Mouse (Mus musculus) midbrain, embryonic 13.5 days (tissue): ENCODE data around the gene Eef1akmt4. TPM values are rescaled to one million over a fixed set of nuclear protein-coding genes. Genes with fewer than 3 reads are reported as not detected.
A peak's percentile ranks its signal among the peaks of the same experiment; 100 is the strongest.

ENCODE experiments used
- ATAC-seq: fragments of 200-750 bp; cut with Nextera tagmentation; 2 replicates; pipeline ENCODE4 v1.8.0; 2017; ENCODE audit warnings: mild to moderate bottlenecking, moderate TSS enrichment, moderate library complexity
- H3K27ac ChIP-seq: fragments of 300-500 bp; sonication (generic); 2 replicates; pipeline ENCODE4 v1.5.1; 2015; ENCODE audit warnings: inconsistent platforms, mild to moderate bottlenecking, moderate library complexity
- H3K27me3 ChIP-seq: fragments of 300-500 bp; sonication (generic); 2 replicates; pipeline ENCODE4 v1.6.1; 2015; ENCODE audit warnings: mild to moderate bottlenecking, inconsistent platforms
- H3K36me3 ChIP-seq: fragments of 300-500 bp; sonication (generic); 2 replicates; pipeline ENCODE4 v1.6.1; 2015; ENCODE audit warnings: mild to moderate bottlenecking, inconsistent platforms
- H3K4me1 ChIP-seq: fragments of 300-500 bp; sonication (generic); replicated peaks from 2 replicates; pipeline ENCODE4 v1.6.1; 2015; ENCODE audit warnings: inconsistent platforms
- H3K4me2 ChIP-seq: fragments of 300-500 bp; sonication (generic); replicated peaks from 2 replicates; pipeline ENCODE4 v1.6.1; 2015; ENCODE audit warnings: moderate library complexity, mild to moderate bottlenecking, inconsistent platforms
- H3K4me3 ChIP-seq: fragments of 300-500 bp; sonication (generic); replicated peaks from 2 replicates; pipeline ENCODE4 v1.5.1; 2015; ENCODE audit warnings: mild to moderate bottlenecking, inconsistent platforms
- H3K9ac ChIP-seq: fragments of 300-500 bp; sonication (generic); replicated peaks from 2 replicates; pipeline ENCODE4 v1.6.1; 2015; ENCODE audit warnings: mild to moderate bottlenecking, inconsistent platforms
- H3K9me3 ChIP-seq: fragments of 300-500 bp; sonication (generic); 2 replicates; pipeline ENCODE4 v1.6.1; 2016; ENCODE audit warnings: mild to moderate bottlenecking, inconsistent platforms
- WGBS: fragments of 180-500 bp; shearing (Covaris S2); methylation state at CpG from one replicate; pipeline ENCODE4 v1.1.7; 2015; 5-methylcytosine and 5-hydroxymethylcytosine counted together
- polyA plus RNA-seq: library from polyadenylated mRNA; unstranded; fragments of >200 nt; fragmentation: Nextera tagmentation; extraction: Ambion mirVana; gene quantifications from 2 replicates; pipeline ENCODE4 v1.2.1, GENCODE M21; 2015

Eef1akmt4 gene
- 14.9 and 15.1 TPM in 2 replicates for polyA plus RNA-seq

DNA sequence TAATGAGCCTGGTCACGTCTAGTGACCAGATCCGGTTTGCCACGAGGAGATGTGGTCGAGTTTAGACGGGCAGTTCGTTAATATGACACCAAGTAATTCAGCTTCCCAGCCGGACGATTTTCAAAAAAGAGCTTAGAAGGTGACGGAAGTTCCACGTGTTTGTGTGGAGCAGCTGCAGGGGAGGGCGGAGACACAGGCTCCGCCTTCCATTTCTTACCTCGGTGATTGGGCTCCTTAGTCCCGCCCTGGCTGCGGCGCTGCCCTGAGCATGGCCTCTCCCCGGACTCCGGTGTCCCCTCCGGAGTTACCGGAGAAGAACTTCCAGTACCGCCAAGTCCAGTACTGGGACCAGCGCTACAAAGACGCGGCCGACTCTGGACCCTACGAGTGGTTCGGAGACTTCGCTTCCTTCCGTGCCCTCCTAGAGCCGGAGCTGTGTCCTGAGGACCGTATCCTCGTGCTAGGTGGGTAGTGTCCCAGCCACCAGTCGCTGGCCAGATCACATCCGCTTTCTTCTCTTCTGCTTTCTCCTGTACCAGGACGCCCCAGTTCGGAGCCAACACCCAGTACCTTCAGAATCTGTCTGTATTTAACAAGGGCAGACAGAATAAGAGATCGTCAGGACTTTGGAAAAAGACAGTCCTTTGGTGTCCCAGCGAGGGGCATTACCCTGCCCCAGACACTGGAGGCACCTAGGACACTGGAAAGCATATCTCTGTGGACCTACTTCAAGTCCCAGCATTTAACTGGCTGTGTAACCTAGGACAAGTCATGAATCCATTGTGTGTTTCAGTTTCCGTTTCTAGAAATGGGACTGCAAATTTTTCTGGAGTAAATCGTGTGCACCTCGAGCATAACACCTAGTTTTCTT is at the start of gene Eef1akmt4, which contains the start of the genes Gm49333 and Alg3:
Eef1akmt4 (plus strand) TSS at position 237 of the 871 bp plus-strand sequence.
Gm49333 (plus strand) TSS at position 254 of the 871 bp plus-strand sequence.
Alg3 (minus strand) TSS at position 379 of the 871 bp plus-strand sequence.
- H3K4me2 ChIP-seq: peak within 1 kb of the TSS; percentile 91
- no peaks in the 10 kb centered on the region for H3K9me3 ChIP-seq
- H3K36me3 ChIP-seq: peaks cover 17% of the 10 kb centered on the region
- peak within 1 kb of the TSS; percentile 86 for H3K9ac ChIP-seq
- 2% methylated on average over 41 of the region's 41 CpGs for WGBS
- H3K27ac ChIP-seq: peak within 1 kb of the TSS; percentile 86
- peaks cover 32% of the 10 kb centered on the region for H3K4me1 ChIP-seq
- peak within 1 kb of the TSS; percentile 69 for H3K4me3 ChIP-seq
- H3K27me3 ChIP-seq: no peaks in the 10 kb centered on the region
- peak; percentile 96 for ATAC-seq

DNA sequence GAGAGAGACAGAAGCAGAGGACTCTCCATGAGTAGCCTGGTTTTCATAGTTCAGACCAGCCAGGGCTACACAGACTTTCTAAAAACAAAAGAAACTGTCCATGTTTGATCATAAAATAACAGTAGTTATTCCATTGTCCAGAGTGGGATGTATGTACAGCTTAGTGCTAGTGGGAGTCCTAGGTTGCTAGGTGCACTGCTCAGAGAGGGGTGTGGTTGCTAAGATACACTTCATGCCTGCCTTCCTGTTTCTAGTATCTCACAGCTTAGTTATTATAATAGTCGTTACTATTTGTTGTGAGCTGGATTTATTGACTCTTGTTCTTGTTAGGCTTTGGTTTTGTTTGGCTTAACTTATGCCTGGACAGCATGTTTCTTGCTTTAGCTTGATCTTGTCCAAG is 46.3 kb upstream of the Eef1akmt4 start:
- H3K4me1 ChIP-seq: no peaks in the 10 kb centered on the region
- no peak overlapping the region for H3K9ac ChIP-seq
- H3K27ac ChIP-seq: no peak overlapping the region
- no peaks in the 10 kb centered on the region for H3K9me3 ChIP-seq
- H3K4me2 ChIP-seq: no peak overlapping the region
- H3K27me3 ChIP-seq: no peaks in the 10 kb centered on the region
- no peak for ATAC-seq
- peaks cover 32% of the 10 kb centered on the region for H3K36me3 ChIP-seq
- WGBS: 44% methylated on average over 1 of the region's 1 CpGs
- H3K4me3 ChIP-seq: no peak overlapping the region

DNA sequence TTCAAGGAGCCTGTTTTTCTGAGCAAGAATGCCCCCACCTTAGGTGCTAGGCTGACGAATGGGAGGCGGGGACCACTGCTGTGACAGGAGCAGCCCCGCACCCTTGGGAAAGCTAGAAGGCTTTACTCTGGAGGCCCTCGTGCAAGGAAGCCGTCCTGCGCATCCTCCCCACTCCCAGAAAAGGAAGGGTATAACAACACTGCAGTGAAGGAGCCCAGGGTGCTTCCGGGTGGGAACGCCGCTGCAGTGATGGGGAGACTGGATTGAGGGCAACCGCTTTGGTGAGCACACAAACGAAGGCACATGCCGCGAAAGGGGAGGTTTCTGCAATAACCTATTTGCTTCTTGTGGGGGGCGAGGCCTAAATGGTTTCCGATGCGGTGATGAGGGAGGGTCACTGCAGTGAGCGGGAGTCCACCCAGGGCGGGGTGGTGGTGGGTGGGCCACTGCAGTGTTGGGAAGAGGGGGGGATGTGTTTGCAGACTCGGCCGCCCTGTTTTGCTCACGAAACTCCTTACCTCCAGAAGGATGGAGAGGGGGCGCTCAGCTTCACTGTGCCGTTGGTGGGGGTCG is 21.9 kb upstream of the Eef1akmt4 start, which contains the start of gene Vwa5b2:
Vwa5b2 (plus strand) TSS at position 106 of the 573 bp plus-strand sequence.
- Histone ChIP-seq H3K4me3 (peak within 1 kb of the TSS; percentile 61), H3K4me1 (peaks cover 23% of the 10 kb centered on the region), H3K9me3 (no peaks in the 10 kb centered on the region), H3K27me3 (peaks cover 58% of the 10 kb centered on the region), H3K36me3 (no peaks in the 10 kb centered on the region), H3K9ac (peak within 1 kb of the TSS; percentile 73), H3K27ac (0 out of 2 replicates have a peak within 1 kb of the TSS, but pooled peaks have one; percentile 42), H3K4me2 (peak within 1 kb of the TSS; percentile 91)
- ATAC-seq: peak; percentile 84
- WGBS: under 1% methylated on average over 24 of the region's 24 CpGs

DNA sequence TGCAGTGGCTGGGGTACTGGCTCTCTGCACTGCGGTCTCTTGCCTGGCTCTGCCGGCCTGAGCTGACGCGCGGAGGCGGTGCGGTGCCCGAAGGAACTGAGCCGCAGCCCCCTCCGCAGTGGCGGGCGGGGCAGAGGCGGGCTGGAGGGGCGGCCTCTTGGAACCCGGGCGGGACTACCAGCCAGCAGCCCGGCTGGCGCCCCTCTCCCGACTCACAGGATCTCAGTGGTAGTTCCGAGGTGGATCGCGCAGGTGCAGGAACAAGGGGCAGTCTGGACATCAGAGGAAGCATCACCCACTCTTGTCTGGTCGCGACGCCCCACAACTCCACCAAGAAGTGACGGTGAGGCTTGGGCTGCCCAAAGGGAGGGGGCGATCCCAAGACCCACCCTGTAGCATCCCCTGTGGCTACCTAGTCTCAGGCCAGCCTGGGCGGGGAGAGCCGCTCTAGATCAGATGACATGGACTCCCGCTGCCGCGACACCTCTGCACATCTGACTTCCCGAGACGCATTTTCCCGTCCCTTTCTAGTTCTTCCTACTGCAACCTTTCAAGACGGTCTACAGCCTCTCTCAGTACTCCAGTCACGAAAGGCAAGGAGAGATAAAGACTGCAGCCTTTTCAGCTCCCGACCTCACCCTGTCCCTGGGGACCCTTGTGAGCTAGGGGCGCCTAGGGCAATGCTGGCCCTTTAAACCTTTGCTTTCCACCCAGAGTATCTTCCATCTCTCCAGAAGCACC is 21.3 kb upstream of the Eef1akmt4 start:
- peak; percentile 89 for ATAC-seq
- Histone ChIP-seq H3K4me2 (peak overlapping the region; percentile 91), H3K4me1 (peaks cover 23% of the 10 kb centered on the region), H3K4me3 (peak overlapping the region; percentile 61), H3K36me3 (no peaks in the 10 kb centered on the region), H3K9me3 (no peaks in the 10 kb centered on the region), H3K27me3 (peaks cover 58% of the 10 kb centered on the region), H3K9ac (peak overlapping the region; percentile 73), H3K27ac (0 out of 2 replicates have a peak overlapping the region, but pooled peaks have one; percentile 42)
- under 1% methylated on average over 39 of the region's 39 CpGs for WGBS

DNA sequence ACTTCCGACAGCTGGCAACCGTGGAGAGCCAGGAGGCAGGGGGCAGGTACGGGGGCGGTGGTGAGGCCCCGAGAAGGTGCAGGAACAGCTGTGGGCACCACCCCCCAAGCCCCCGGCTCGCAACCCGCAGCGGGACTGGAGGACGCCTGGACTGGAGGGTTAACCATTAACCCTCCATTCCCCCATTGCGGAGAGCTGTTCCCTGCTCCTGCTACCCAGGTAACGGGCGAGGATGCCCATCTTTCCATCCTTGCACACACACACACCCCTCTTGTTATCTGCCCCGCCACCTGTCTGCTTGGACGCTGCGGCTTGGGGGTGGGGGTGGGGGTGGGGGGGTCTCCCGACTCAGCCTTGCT is 20.7 kb upstream of the Eef1akmt4 start:
- H3K36me3 ChIP-seq: no peaks in the 10 kb centered on the region
- no peak; the same call in 1 of the 2 replicates for ATAC-seq
- peak overlapping the region; percentile 61 for H3K4me3 ChIP-seq
- H3K4me2 ChIP-seq: peak overlapping the region; percentile 91
- WGBS: under 1% methylated on average over 17 of the region's 17 CpGs
- no peaks in the 10 kb centered on the region for H3K9me3 ChIP-seq
- peak overlapping the region; percentile 73 for H3K9ac ChIP-seq
- H3K27me3 ChIP-seq: peaks cover 64% of the 10 kb centered on the region
- H3K4me1 ChIP-seq: peaks cover 23% of the 10 kb centered on the region
- H3K27ac ChIP-seq: no peak overlapping the region

DNA sequence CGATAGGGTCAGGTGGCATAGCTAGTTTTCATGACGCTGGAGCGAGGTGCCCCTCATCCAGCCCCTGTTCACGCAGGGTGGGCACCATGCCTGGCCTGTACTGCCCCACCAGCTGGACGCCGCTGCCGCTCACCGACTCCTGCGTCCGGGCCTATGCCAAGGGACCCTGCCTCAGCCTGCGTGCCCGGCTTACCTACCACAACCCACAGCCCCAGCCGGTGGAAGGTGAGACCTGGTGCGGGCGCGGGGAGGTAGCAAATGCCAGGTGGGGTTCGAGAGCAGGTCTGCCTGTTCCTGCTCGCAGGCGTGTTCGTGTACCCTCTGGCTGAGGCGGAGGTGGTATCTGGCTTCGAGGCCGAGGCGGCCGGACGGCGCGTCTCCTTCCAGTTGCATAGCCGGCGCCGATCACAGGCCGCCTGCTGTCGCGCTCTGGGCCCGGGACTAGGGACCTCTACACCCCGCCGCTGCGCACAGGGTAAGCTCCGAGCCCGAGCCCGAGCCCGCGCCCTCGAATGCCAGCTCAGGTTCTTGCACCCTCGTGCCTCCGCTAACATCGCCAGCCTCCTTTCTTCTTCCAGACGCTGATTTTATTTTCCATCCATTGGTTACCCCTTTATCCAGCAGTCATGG is 20.2 kb upstream of the Eef1akmt4 start:
- no peaks in the 10 kb centered on the region for H3K36me3 ChIP-seq
- peak overlapping the region; percentile 91 for H3K4me2 ChIP-seq
- 3% methylated on average over 48 of the region's 48 CpGs for WGBS
- H3K9me3 ChIP-seq: no peaks in the 10 kb centered on the region
- peak; percentile 10; the same call in 1 of the 2 replicates for ATAC-seq
- peaks cover 23% of the 10 kb centered on the region for H3K4me1 ChIP-seq
- H3K27me3 ChIP-seq: peaks cover 64% of the 10 kb centered on the region
- H3K4me3 ChIP-seq: peak overlapping the region; percentile 61
- no peak overlapping the region for H3K27ac ChIP-seq
- H3K9ac ChIP-seq: peak overlapping the region; percentile 73

DNA sequence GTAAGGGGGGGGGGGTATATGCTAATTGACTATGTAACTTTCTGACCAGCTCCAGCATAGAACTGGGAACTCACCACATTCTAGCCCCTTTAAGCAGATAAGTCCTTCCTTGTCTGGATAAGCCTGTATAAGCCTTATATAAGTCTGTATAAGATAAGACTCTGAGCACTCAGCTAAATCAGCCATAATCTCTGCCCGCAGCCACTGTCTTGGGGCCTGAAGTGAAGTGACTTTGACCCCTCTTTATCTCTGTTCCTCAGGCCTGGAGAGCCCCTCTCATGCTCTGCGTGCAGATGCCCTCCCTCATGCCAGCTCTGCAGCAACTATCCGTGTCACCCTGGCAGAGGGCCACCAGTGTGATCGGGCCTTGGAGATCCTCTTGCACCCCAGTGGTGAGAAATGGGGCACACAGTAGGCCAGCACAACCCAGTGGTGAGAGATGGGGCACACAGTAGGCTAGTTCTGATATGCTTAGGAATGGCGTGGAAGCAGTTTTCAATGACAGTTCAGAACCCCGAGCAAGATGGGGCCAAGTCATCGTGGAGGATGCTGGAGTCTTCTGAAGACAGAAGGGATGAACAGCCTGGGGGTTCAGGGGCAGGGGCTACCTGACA is 16.2 kb upstream of the Eef1akmt4 start:
- ATAC-seq: no peak
- H3K36me3 ChIP-seq: no peaks in the 10 kb centered on the region
- peaks cover 14% of the 10 kb centered on the region for H3K4me1 ChIP-seq
- H3K9ac ChIP-seq: no peak overlapping the region
- H3K4me2 ChIP-seq: no peak overlapping the region
- H3K27ac ChIP-seq: no peak overlapping the region
- no peak overlapping the region for H3K4me3 ChIP-seq
- WGBS: 82% methylated on average over 7 of the region's 7 CpGs
- H3K27me3 ChIP-seq: peaks cover 51% of the 10 kb centered on the region
- no peaks in the 10 kb centered on the region for H3K9me3 ChIP-seq

DNA sequence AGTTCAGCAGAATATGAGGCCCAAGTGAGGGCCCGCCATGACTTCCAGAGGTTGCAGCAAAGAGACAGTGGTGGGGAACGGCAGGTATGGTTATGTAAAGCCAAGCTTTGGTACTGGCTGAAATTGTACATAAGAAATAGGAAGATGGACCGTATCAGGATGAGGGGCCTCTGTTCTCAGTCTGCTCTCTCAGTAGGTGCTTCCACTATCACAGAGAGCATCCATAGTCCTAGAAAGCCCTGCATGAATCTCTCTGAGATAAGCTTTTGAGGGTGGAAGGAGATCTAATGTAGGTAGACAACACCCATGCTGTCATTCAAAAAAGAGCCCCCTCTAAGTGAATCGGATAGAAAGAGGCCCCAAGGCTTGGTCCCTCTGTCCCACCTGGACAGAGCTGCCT is 15.7 kb upstream of the Eef1akmt4 start:
- peaks cover 8% of the 10 kb centered on the region for H3K4me1 ChIP-seq
- H3K4me3 ChIP-seq: no peak overlapping the region
- H3K27ac ChIP-seq: no peak overlapping the region
- H3K4me2 ChIP-seq: no peak overlapping the region
- H3K9ac ChIP-seq: no peak overlapping the region
- no peaks in the 10 kb centered on the region for H3K9me3 ChIP-seq
- peaks cover 46% of the 10 kb centered on the region for H3K27me3 ChIP-seq
- no peak for ATAC-seq
- H3K36me3 ChIP-seq: no peaks in the 10 kb centered on the region
- WGBS: 94% methylated on average over 4 of the region's 4 CpGs

DNA sequence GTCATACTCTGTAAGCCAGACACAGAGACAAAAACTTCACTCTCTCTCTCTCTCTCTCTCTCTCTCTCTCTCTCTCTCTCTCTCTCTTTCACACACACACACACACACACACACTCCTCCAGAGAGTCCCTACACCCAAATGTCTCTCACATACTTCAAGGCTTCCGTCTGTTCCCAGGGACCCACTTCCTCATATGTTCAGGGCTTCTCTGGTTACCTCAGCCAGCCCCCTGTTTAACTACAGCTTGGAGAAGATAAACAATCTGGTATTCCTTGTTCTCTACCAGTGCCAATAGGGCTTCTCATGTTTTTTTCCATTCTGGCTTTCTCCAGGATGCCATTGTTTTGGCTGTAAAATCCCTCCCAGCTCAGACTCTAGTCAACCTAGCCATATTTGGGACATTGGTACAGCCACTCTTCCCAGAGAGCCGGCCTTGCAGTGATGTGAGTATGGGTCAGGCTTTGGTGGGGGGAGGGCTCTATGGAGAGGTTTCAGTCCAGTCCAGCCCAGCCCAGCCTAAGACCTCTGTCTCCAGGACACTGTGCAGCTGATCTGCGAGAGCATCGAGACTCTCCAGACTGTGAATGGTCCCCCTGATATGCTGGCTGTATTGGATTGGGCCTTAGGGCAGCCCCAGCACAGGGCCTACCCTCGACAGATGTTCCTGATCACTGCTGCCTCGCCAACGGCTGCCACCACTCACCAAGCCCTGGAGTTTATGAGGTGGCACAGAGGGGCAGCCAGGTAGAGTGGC is 14.5 kb upstream of the Eef1akmt4 start:
- 83% methylated on average over 7 of the region's 7 CpGs for whole genome bisulfite sequencing
- Histone ChIP-seq H3K4me3 (no peak overlapping the region), H3K36me3 (no peaks in the 10 kb centered on the region), H3K27me3 (peaks cover 34% of the 10 kb centered on the region), H3K4me1 (no peaks in the 10 kb centered on the region), H3K9me3 (no peaks in the 10 kb centered on the region), H3K27ac (no peak overlapping the region), H3K4me2 (no peak overlapping the region), H3K9ac (no peak overlapping the region)
- ATAC-seq: no peak

DNA sequence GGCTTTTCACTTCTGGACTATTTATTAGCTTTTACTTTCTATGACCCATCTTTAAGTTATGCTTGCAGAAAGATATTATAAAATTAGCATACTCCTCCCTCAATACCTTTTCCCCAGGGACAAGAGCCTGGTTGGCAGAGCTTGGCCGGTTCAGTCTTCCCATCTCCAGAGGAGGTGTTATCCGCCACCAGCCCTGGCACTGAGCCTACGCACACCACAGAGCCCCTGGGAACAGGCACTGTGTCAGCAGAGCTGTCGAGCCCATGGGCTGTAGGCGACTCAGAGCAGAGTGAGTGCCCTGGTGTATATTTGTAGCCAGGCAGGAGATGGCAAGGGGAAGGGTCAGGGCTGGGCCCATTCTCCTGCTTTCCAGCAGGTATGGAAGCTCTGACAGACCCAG is 10.9 kb upstream of the Eef1akmt4 start:
- H3K9me3 ChIP-seq: no peaks in the 10 kb centered on the region
- no peak for ATAC-seq
- WGBS: 69% methylated on average over 5 of the region's 5 CpGs
- H3K36me3 ChIP-seq: peaks cover 19% of the 10 kb centered on the region
- H3K4me2 ChIP-seq: no peak overlapping the region
- H3K27me3 ChIP-seq: peaks cover 4% of the 10 kb centered on the region; the same call in 1 of the 2 replicates
- H3K27ac ChIP-seq: no peak overlapping the region
- H3K4me1 ChIP-seq: 0 out of 2 replicates have a peak, but pooled peaks cover 7% of the 10 kb centered on the region
- no peak overlapping the region for H3K4me3 ChIP-seq
- H3K9ac ChIP-seq: no peak overlapping the region
